Mouse (Mus musculus) spleen, postnatal 10 days (tissue): Measurements from ENCODE around the gene Slc25a11.

Experiments used
- DNase-seq, 2 experiments: peaks; one replicate each; pipeline ENCODE4 v3.0.0; 2021 to 2022; ENCODE audit warnings: low spot score in 2 of 2

The Slc25a11 gene

DNA sequence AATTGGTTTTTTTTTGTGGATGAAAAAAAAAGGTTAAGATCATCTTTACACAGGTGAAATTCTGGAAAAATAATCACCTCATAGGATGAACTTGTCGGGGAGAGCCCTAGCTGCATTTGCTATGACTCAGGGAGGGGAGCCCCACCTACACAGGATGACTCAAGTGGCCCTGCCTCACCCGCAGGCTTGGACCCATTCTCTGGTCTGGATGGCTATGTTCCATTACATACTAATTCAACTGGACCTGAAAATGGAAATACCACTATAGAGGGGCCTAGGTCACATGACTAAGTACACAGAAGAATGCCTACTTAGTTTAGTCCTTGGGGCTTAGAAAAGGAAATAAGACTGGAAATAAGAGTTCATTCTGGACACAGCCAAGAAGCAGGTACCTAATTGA, 4.1 kb upstream of the Slc25a11 start:
- peak in 1 of 2 experiments; percentile 29 for DNase-seq

DNA sequence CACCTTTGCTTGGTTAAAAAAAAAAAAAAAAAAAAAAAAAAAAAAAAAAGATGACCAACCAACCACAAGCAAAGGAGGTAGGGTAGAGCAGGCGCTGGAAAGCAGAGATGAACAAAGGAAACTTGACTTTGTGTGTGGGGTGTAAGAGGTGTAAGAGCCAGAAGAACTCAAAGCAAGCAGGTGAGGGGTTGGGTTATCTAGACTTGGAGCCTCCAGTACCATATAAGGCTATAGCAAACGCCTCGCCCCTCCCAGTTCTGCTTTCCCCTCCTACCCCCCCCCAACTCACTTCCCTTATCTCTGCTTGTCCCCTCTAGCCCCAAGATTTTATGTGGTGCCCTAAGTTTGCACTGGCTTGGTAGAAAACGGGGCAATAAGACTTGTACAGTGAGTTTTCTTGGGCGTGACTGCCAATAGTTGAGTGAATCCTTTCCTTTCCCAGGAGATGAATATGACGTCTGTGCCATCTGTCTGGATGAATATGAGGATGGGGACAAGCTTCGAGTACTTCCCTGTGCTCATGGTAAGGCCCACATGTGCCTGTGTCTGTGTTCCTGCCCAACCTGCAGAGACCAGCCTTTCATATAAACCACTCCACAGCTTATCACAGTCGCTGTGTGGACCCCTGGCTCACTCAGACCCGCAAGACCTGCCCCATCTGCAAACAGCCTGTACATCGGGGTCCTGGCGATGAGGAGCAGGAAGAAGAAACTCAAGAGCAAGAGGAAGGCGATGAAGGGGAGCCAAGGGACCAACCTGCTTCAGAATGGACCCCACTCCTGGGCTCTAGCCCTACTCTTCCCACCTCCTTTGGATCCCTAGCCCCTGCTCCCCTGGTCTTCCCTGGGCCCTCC, 3.3 kb upstream of the Slc25a11 start:
- peak in 1 of 2 experiments; percentile 64 for DNase-seq

DNA sequence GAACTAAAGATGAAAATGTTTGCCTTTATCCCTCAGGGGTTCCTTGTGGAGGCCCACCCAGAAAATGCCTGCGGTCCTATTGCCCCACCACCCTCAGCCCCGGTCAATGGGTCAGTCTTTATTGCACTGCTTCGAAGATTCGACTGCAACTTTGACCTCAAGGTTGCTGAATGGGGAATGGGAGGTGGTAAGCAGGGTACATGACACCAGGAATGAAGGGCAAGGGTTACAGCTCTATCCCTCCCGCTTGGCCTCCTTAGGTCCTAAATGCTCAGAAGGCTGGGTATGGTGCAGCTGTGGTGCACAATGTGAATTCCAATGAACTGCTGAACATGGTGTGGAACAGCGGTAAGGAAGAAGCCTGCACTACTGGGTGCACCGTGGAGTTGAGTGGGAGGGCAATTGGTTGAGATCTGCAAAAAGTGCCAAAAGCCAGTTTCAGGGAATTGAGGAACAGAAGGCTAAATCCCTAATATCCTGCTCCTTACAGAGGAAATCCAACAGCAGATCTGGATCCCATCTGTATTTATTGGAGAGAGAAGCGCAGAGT, 2.0 kb upstream of the Slc25a11 start:
- no peak for DNase-seq

DNA sequence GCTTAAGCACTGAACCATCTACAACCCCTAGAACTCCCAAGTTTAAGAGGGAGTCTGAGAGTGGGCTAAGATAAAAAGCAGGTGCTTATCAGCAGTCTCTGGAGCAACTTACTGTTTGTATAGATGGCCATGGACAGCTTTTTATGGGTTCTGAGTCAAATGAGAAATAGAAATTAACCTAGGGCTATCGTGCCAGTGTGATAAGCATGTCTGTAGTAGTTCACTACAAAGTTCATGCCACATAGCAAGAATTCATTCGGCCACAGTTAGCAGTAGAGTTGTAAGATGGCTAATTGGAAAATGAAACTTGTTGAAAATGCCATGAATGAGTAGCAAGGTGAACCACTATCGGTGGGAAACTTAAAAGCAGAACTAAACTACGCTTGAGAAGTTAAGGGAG, 1.2 kb upstream of the Slc25a11 start:
- DNase-seq = no peak

DNA sequence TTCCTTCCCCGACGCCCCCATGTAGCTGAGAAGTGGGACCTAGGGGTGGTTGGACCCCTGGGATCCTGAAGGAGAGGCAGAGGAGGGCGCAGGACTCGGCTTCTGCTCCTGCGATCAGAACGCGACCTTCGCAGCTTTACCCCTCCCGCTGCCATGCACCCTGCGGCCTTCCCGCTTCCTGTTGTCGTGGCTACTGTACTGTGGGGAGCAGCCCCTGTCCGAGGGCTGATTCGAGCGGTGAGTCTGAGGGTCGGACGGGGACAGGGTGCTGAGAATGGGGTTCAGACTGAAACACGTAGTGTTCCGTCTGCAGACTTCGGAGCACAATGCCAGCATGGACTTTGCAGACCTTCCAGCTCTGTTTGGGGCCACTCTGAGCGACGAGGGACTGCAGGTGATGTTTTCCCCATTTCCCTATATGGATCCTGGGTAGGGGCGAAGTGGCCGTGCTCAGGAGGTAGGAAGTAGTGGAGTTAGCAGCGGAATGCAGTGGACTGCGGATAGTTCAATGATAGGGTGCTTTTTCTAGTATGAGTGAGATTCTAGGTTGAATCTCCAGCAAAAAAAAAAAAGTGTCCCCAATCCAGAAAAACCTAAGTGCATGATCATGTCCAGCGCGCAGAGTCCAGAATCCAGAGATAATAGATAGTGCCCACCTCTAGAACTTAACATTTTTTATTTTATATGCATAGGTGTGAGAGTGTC, 589 bp upstream of the Slc25a11 start:
- DNase-seq = peak; percentile 69 to 75

DNA sequence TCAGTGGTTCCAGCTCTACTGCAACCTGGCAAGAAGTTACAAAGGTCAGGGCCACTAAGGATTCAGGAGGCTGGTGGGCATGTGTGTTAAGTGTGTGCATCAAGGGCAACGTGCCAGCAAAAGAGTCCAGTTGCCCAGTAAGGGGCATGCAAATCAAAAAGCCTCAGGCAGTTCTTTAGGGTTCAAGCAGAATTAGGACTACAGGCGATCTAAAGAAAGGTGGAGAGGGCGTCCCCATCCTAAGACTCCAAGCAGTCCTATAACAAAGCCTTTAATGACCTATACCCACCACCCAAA, 1.1 kb downstream of the Slc25a11 start:
- DNase-seq = no peak

DNA sequence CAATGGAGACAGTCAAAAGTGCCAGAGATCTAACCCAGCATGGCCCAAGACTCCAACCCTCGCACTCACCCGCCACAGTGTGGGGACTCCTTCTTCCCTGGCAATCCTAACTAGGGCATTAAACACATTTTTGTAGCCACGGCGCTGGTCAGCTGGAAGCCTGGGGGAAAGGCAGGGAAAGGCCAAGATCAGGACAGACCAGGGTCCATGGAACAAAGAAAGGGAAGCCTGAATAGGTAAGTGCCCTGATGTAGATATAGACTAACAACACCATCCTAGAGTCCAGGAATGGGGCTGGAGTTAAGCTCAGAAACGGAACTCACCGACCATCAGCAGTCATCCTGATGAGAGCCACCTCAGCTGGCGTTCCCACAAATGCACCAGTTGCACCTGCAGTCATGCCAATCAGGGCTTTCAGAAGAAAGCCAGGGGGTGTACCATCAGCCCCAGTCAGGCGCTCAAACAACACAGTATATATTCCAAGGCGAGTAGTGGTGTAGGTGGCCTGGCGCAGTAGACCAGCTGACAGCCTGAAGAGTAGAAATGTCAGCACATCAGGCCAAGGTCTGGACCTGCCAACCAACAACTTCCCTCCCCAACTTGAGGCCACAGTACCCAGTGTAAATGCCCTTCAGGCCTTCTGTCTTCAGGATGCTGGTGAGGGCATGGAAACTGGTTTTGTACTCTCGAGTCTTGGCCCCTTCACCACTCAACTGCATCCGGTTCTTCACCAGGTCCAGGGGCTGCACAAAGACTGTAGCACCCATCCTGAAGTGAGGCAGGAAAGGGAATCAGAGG, 1.6 kb downstream of the Slc25a11 start:
- no peak for DNase-seq

DNA sequence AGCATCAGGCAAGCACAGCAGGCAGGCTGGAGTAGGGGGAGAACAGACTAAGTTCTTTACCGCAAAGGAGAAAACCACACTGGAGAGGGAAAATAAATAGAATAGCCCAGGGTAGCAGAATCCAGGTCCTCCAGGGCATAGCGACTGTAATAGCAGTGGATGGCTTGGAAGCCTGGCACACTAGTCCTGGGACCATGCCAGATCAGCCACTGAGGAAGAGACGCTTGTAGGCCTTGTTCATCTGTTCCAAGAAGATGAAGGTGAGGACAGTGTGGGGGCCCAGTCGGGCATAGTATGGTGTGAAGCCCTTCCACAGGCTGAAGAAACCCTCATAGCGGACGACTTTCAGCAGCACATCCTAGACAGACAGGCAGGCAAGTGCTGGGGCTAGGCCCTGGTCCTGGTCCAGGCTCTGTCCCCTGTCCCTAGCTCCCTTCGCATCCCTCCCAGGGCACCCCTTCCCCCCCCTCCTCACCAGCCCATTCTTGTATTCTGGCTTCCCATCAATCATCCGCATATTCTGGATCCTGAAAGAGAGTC, 2.6 kb downstream of the Slc25a11 start:
- no peak for DNase-seq

DNA sequence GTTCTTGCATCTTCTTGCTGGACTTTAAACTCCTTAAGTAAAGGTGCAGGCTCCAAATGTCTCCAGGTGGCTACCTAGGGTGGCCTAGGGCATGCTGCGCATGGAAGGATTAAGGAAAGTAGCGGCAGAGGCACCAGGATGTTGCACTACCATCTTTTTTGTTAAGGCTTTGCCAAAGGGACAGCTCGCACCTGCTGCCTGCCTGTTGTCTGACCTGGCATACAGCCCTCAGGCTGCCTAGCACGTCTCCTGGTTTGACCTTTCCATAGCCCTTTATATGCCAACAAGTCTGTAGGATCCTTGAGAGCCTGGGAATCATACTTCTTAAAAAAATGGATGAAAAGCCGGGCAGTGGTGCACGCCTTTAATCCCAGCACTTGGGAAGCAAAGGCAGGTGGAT, 4.2 kb downstream of the Slc25a11 start:
- DNase-seq = no peak

DNA sequence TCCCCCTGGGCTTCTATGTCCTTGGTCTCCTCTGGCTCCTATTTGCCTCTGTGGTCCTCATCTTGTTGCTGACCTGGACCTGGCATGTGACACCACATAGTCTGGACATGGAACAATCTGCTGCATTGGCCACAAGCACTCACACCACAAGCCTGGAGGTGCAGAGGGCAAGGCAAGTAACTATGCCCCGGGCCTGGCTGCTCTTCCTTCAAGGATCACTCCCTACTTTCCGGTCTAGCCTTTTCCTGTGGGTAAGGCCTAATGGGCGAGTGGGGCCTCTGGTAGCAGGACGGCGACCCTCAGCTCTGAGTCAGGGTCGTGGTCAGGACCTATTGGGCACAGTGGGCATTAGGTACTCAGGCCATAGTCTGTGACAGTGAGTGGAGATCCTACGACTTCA, 6.0 kb downstream of the Slc25a11 start:
- DNase-seq = no peak

DNA sequence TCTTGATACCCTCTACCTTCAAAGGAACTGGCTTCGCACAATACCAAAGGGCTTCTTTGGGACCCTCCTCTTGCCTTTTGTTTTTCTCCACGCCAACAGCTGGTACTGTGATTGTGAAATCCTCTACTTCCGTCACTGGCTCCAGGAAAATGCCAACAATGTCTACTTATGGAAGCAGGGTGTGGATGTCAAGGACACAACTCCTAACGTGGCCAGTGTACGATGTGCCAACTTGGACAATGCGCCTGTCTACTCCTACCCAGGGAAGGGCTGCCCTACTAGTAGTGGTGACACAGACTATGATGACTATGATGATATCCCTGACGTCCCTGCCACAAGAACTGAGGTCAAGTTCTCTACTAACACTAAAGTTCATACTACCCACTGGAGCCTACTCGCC, 7.3 kb downstream of the Slc25a11 start:
- DNase-seq = no peak

DNA sequence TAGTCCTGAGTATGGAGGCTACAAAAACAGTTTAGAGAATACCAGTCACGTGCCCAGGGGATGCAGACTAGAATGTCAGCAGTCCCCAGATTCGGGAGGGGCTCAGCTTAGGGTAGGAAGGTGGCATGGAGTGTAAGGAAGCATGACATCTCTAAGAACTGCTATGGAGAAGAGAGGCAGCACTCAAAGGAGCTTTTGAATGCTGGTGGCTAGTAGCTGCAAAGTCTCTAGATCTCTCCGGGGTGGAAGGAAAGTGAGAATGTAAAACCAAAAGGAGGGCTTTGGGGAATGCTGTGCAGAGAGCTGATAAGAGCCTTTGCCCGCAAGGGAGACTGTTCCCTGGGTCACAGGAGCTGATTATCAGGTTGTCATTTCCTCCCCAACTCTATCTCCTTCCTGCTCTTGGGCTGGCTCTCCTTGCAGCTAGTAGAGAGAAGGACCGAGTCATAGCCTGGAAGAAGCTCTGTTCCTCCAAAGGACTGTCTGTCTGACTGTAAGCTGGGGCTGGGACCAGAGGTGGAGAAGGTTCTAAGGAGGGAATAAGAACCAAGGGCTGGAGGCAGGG, 8.5 kb downstream of the Slc25a11 start, which contains the start of gene Gp1ba:
Gp1ba (plus strand) TSS at position 409 of the 565 bp plus-strand sequence.
- DNase-seq = no peak

DNA sequence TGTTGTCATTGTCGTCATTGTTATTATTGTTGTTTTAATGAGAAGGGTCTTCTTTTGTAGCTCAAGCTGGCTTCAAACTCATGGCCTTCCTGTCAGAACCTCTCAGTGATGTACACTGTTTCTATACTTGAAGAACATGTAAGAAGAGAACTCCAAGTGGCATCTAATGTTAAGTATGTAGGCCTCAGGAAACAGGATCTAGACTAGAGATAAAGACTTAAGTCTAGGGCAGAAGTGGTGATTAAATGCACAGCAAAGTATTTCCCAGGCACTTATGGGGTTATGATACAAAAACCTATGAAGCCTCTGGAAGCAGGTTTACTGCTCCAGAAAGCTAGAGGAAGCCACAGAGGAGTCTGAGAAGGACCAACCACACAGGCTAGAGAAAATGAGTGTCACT, 9.0 kb downstream of the Slc25a11 start:
- DNase-seq = no peak

DNA sequence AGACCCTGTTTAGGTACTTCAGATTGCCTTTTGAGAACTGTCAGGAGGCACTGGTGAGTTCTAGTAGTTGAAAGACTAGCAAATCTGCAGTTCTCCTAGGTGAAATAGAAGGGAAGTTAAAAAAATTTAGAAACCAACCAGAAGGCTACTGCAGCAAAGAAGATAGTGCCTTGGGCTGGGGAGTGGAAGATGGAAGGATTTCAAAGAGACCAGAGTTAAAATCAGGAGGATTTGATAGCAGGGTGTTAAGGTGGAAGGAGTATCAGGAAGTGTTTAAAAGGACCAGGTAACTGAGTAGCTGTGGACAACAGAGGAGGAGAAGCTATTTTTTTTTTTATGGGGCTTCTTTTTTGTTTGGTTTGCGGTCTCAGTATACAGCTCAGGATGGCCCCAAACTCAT, 9.5 kb downstream of the Slc25a11 start:
- no peak for DNase-seq

DNA sequence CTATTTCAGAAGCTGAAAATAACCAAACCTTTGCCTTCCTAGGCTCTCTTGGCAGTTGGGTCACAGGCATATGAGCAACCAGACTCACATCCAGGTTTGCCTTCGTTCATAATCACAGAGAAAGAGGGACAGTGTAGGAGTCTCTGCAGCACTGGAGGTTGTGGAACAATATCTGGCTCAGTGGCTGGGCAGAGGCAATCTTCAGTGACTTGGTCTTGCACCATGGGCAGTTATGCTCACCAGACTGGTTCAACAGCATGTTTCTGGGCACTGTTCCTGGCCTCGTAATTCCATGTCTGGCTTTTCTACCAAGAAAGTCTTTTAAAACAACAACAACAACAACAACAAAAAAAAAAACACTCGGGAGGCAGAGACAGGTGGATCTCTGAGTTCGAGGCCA, 11.7 kb downstream of the Slc25a11 start:
- no peak for DNase-seq

DNA sequence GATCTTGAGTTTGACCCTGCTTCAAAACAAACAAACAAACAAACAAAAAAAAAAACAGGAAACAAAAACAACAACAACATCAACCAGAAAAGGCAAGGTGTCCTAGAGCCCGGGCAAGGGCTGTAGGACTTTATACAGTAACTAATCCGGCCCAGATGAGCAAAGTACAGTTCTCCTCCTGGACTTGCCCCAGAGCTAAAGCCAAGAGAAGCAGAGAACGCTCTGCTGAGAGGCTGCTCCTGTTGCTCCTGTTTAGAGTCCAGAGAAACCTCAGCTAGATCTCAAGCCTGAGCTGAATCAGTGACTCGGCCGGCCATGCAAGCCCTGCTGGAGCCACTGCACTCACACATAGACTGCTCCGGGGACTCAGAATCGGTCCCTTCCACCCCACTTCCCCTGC, 17.1 kb downstream of the Slc25a11 start:
- no peak for DNase-seq

DNA sequence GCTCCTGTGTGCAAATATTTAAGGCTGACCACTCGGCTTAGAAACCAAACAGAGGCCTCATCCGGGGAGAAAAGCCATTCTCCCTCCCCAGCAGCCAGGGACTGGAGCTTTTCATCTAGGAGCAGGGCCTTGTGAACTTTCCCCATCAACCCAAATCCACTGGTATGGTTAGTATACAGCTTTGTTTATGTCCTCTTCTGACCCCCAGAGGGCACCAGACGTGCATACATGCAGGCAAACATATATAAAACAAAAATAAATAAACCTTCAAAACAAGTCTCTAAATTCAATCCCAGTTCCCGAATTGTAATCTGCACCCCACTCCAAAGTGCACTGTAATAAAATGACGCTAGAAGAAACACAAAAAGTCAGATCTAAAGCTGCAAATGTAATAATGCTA, 17.7 kb downstream of the Slc25a11 start:
- DNase-seq = peak in 1 of 2 experiments; percentile 61

DNA sequence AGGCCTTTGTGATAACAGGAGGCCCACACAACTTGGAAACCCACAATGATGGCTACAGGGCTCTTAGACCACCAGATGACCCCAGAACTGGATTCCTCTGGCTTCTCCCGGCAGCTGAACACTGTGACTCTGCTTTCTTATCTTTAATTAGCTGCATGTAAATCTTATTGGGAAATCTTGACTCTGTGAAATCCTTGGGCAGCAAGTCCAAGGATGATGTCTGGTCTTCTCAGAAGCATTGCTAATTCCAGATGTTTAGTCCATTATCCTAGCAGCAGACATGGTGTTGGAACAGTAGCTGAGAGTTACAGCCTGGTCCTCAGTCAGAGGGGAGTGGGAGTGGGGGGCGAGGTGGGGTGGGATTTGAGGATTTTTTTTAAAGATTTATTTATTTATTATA, 18.8 kb downstream of the Slc25a11 start:
- DNase-seq = no peak

DNA sequence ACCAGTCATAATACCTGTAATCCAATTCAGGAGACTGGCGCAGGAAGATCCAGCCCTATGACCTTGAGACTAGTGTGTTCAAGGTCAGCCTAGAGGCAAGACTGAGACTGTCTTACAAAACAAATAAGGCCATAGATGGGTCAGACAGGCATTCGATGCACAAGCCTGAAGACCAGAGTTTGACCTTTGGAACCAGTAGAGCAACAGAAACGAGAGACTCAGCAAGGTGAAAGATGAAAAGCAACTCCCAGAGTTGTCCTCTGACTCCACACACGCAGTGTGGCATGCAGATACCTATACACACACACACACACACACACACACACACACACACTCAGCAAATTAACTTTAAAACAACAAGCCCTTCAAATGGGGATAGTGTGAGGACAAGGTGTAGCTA, 20.4 kb downstream of the Slc25a11 start:
- no peak for DNase-seq

DNA sequence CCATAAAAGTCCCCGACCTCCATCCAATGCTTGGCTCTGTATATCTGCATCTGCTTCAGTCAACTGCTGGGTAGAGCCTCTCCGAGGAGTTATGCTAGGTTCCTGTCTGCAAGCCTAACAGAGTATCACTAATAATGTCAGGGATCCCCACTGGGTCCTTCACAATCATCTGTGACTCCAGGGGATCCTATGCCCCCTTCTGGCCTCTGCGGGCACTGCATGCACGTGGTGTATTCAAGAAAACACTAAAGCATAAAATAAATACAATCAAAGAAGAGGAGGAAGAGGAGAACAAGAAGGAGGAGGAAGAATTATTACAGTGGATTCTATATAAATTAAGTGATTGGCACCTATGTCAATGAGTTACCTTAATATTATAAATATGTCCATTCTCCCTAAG, 21.8 kb downstream of the Slc25a11 start:
- DNase-seq = peak; percentile 49 to 83

DNA sequence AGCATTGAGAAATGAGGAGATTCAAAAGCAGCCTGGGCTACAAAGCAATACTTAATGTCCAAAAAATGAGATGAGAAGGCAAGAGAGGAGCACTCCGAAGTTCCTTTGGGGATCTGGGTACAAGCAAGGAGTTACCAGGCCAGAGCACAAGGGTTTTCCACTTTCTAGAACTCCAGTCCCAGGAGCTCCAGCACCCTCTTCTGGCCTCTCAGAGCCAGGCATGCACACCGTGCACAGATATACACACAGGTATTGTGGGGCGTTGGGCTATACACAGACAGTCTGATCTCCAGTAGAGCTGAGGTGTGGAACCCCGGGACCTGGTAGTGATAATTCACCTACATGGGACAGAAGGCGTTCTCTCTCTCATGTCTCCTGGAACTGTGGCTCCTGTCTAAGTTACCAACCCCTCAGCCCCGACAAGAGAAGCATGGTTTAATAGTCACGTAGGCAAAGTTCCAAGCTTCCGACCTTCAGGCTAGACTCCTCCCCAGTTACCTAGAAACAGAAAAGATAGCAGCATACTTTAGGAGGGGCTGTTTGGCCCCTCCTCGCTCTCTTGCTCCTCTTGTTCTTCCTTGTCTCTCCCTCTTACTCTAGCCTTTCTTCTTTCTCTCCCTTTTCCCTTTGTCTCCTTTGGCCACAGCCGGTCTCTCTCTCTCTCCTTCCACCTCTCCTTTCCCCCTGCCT, 24.1 kb downstream of the Slc25a11 start:
- no peak for DNase-seq
